Mouse (Mus musculus): ENCODE measurements around the gene Foxp1.

- TF ChIP-seq CTCF (IDR thresholded peaks at IDR 0.05; ENCODE audit: low read depth) (no peak), EP300 (IDR thresholded peaks at IDR 0.05; ENCODE audit: low read depth) (no peak)
Measured at GRCm38 (mm10) chr6:98972404-98972803, 550.1 kb downstream of the Foxp1 start.
